15 mouse cellular contexts compared by ENCODE assay signal in the genomic region with DNA sequence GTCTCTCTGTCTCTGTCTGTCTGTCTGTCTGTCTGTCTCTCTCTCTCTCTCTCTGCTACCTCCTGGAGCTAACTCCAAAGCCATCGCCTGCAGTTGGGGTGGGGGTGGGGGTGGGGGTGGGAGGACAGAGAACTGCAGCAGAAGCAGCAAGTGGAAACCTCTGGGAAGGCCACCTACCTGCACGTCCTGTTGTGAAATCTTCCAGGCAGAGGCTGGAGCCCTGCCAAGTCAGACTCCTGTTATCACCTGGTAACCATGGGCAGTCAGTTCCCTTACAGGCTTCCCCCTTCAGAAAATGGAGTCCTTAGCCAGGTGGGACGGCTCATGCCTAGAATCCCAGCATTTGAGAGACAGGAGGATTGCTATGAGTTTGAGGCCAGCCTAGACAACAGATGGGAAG.
DNase-seq lines count a peak whose midpoint lies in the region; ATAC-seq lines count a peak whose summit lies in the region.
"Had no signal": no experiment of that assay in that cellular context is flagged by ENCODE, and none has a peak within 500 bp of the region (broad histone marks: within the 10 kb centered on the region; RNA-seq: fewer than 3 reads in every experiment).

No protein-coding gene starts in this region.

- H3K4me2 ChIP-seq in forebrain, embryonic 15.5 days (replicated peaks): no peak overlapping the region
- H3K4me2 ChIP-seq in hindbrain, embryonic 13.5 days: no peak overlapping the region
- H3K4me2 ChIP-seq: embryonic facial prominence, embryonic 12.5 days; heart, embryonic 13.5 days had no signal

- H3K27ac ChIP-seq in forebrain, embryonic 10.5 days: peak overlapping the region; percentile 68
- H3K27ac ChIP-seq in forebrain, embryonic 15.5 days (replicated peaks): no peak overlapping the region; the same call in 1 of the 2 replicates
- peak overlapping the region; percentile 60; the same call in 1 of the 2 replicates for H3K27ac ChIP-seq in hindbrain, embryonic 13.5 days
- H3K27ac ChIP-seq: embryonic facial prominence, embryonic 12.5 days; neural tube, embryonic 15.5 days had no signal

- peaks cover 49% of the 10 kb centered on the region for H3K4me1 ChIP-seq in forebrain, embryonic 10.5 days
- H3K4me1 ChIP-seq in forebrain, embryonic 15.5 days: peaks cover 26% of the 10 kb centered on the region
- peaks cover 30% of the 10 kb centered on the region for H3K4me1 ChIP-seq in hindbrain, embryonic 13.5 days (replicated peaks)
- H3K4me1 ChIP-seq: embryonic facial prominence, embryonic 12.5 days had no signal

- no peaks in the 10 kb centered on the region for H3K36me3 ChIP-seq in forebrain, embryonic 10.5 days (replicated peaks)
- no peaks in the 10 kb centered on the region for H3K36me3 ChIP-seq in forebrain, embryonic 15.5 days
- H3K36me3 ChIP-seq in hindbrain, embryonic 13.5 days: no peaks in the 10 kb centered on the region
- H3K36me3 ChIP-seq: embryonic facial prominence, embryonic 12.5 days; heart, embryonic 13.5 days; neural tube, embryonic 15.5 days had no signal

- ATAC-seq in forebrain, embryonic 15.5 days (replicated peaks): no peak
- no peak for ATAC-seq in hindbrain, embryonic 13.5 days (ENCODE audit: low FRiP score)
- ATAC-seq: Patski had no signal

- no peak overlapping the region for H3K9ac ChIP-seq in forebrain, embryonic 15.5 days (replicated peaks)
- H3K9ac ChIP-seq in hindbrain, embryonic 13.5 days: no peak overlapping the region
- H3K9ac ChIP-seq: embryonic facial prominence, embryonic 12.5 days; heart, embryonic 13.5 days; neural tube, embryonic 15.5 days had no signal

- WGBS in forebrain, embryonic 10.5 days: 14% methylated on average over 3 of the region's 3 CpGs
- WGBS in forebrain, embryonic 15.5 days: 15% methylated on average over 3 of the region's 3 CpGs
- WGBS in hindbrain, embryonic 13.5 days: 10% methylated on average over 3 of the region's 3 CpGs

- H3K9me3 ChIP-seq in forebrain, embryonic 10.5 days: no peaks in the 10 kb centered on the region
- H3K9me3 ChIP-seq in forebrain, embryonic 15.5 days: no peaks in the 10 kb centered on the region
- no peaks in the 10 kb centered on the region for H3K9me3 ChIP-seq in hindbrain, embryonic 13.5 days
- H3K9me3 ChIP-seq: embryonic facial prominence, embryonic 12.5 days; heart, embryonic 13.5 days; neural tube, embryonic 15.5 days had no signal

- DNase-seq in forebrain, embryonic 10.5 days (ENCODE audit: extremely low spot score, low spot score): no peak
- peak; percentile 15 for DNase-seq in kidney, postnatal 14 days
- DNase-seq in kidney, adult 9 months: no peak
- DNase-seq in lung, postnatal 14 days: peak; percentile 39
- no peak for DNase-seq in right cerebral cortex, adult 2 months (ENCODE audit: low spot score in 2 of 2)
- DNase-seq in gastrocnemius, postnatal 10 days: no peak
- DNase-seq: adrenal gland, adult 2 months; right cerebral cortex, postnatal 14 days; thymus, postnatal 25 days had no signal

- H3K4me3 ChIP-seq in forebrain, embryonic 10.5 days: no peak overlapping the region; the same call in 1 of the 2 replicates
- H3K4me3 ChIP-seq in forebrain, embryonic 15.5 days: no peak overlapping the region
- no peak overlapping the region for H3K4me3 ChIP-seq in hindbrain, embryonic 13.5 days
- H3K4me3 ChIP-seq: embryonic facial prominence, embryonic 12.5 days; heart, embryonic 13.5 days; neural tube, embryonic 15.5 days had no signal

- peaks cover 94% of the 10 kb centered on the region for H3K27me3 ChIP-seq in forebrain, embryonic 10.5 days (ENCODE audit: poor library complexity, severe bottlenecking)
- no peaks in the 10 kb centered on the region for H3K27me3 ChIP-seq in forebrain, embryonic 15.5 days
- H3K27me3 ChIP-seq in hindbrain, embryonic 13.5 days: peaks cover 40% of the 10 kb centered on the region; the same call in 1 of the 2 replicates
- H3K27me3 ChIP-seq: Patski had no signal

Comparison
In these comparisons a context has a peak if more than half of its experiments do, and no peak if none do; other contexts are left out.
1. DNase-seq: peak in kidney, postnatal 14 days (single experiment) and lung, postnatal 14 days (single experiment); none in forebrain, embryonic 10.5 days (single experiment), kidney, adult 9 months (single experiment), right cerebral cortex, adult 2 months (0 of 2) and gastrocnemius, postnatal 10 days (single experiment).